Mouse (Mus musculus): ENCODE measurements around the gene Pbxip1. TPM values are rescaled to one million over a fixed set of nuclear protein-coding genes. Genes with fewer than 3 reads are reported as not detected.
A peak's percentile ranks its signal among the peaks of the same experiment; 100 is the strongest.

The Pbxip1 gene
- polyA plus RNA-seq, 1 experiment from 2014 or later: 52.2 TPM

DNA sequence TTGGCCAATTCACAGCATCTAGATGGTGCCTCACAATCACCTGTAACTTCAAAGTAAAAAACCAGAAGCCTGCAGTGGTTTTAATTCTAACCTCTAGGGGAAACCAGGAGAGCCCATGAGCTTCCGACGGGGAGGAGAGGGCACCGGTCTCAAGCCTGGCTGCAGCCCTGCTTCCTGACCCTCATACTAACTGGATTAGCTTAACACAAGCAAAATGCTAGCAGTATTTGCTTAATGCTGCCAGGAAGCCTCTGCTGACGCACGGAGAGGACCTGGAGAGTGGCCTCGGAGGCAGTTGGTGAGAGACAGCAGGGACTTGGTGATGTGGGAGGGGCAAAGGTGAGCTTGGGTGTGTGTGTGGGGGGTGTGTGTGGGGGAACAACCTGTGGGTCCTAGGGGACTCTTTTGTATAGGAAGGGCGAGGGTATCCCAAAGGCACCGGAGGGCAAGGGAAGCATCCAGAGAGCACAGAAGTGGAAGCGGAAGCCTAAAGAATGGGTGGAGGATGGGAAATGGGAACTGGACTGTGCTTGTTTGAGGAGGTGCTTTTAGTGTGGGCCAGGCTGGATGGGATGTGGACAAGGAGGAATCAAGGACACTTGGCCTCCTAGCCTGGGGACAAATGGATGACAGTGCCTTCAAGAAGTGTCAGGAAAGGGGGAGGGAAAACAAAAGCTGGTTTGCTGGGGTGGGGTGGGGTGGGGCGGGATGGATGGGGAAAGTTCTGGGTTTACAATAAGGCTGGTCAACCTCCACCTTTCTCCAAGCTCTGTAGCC, 18.1 kb downstream of the Pbxip1 start, which contains the start of gene Pmvk:
Gene Pmvk (plus strand): TSS at position 141 of the 777 bp plus-strand sequence.
- Histone ChIP-seq H3K4me2 (replicated peaks; ENCODE audit: low read depth) (0 out of 2 replicates have a peak within 1 kb of the TSS, but pooled peaks have one; percentile 17), H3K4me3 (ENCODE audit: low read depth, low read length) (no peak within 1 kb of the TSS), H3K4me1 (replicated peaks; ENCODE audit: control insufficient read depth, insufficient read depth, low read length) (no peaks in the 10 kb centered on the region), H3K27me3 (replicated peaks; ENCODE audit: control insufficient read depth, insufficient read depth, low read length) (no peaks in the 10 kb centered on the region), H3K36me3 (ENCODE audit: control insufficient read depth, insufficient read depth) (no peaks in the 10 kb centered on the region), H3K9ac (ENCODE audit: low read depth, low read length) (no peak within 1 kb of the TSS), H3K27ac (ENCODE audit: low read depth, low read length) (no peak within 1 kb of the TSS; the same call in 1 of the 2 replicates), H3K9me3 (ENCODE audit: control insufficient read depth) (no peaks in the 10 kb centered on the region)
- 53% methylated on average over 10 of the region's 10 CpGs for WGBS
- TF ChIP-seq CTCF (IDR thresholded peaks at IDR 0.05; ENCODE audit: low read depth): no peak
- no peak for ATAC-seq

DNA sequence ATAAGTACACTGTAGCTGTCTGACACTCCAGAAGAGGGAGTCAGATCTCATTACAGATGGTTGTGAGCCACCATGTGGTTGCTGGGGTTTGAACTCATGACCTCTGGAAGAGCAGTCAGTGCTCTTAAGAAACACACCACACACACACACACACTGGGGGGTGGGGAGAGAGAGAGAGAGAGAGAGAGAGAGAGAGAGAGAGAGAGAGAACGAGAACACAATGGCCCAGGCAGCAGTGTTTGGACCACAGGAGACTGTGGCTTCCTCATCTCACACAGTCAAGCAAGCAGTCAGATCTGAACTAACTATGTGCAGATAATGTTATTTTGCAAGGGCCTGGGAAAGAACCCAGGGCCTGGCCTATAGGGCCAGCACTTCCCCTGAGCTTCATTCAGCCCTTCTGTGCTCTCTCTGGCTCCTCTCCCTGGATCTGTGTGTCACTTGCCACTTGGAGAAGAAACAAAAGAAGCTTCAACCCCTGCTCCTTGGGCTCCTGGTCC, 19.3 kb downstream of the Pbxip1 start:
- no peak overlapping the region for H3K4me3 ChIP-seq (ENCODE audit: low read depth, low read length)
- no peaks in the 10 kb centered on the region for H3K27me3 ChIP-seq (replicated peaks; ENCODE audit: control insufficient read depth, insufficient read depth, low read length)
- 100% methylated on average over 1 of the region's 1 CpGs for WGBS
- TF ChIP-seq CTCF (IDR thresholded peaks at IDR 0.05; ENCODE audit: low read depth): no peak
- no peak overlapping the region for H3K27ac ChIP-seq (ENCODE audit: low read depth, low read length)
- no peak overlapping the region for H3K9ac ChIP-seq (ENCODE audit: low read depth, low read length)
- no peaks in the 10 kb centered on the region for H3K9me3 ChIP-seq (ENCODE audit: control insufficient read depth)
- no peak overlapping the region for H3K4me2 ChIP-seq (replicated peaks; ENCODE audit: low read depth)
- no peak for ATAC-seq
- H3K4me1 ChIP-seq (replicated peaks; ENCODE audit: control insufficient read depth, insufficient read depth, low read length): peaks cover 4% of the 10 kb centered on the region; the same call in 1 of the 2 replicates
- H3K36me3 ChIP-seq (ENCODE audit: control insufficient read depth, insufficient read depth): no peaks in the 10 kb centered on the region

- Histone ChIP-seq H3K27me3 (replicated peaks; ENCODE audit: control insufficient read depth, insufficient read depth, low read length) (no peaks in the 10 kb centered on the region), H3K27ac (ENCODE audit: low read depth, low read length) (no peak overlapping the region), H3K4me2 (replicated peaks; ENCODE audit: low read depth) (no peak overlapping the region; the same call in 1 of the 2 replicates), H3K36me3 (ENCODE audit: control insufficient read depth, insufficient read depth) (no peaks in the 10 kb centered on the region), H3K4me3 (ENCODE audit: low read depth, low read length) (no peak overlapping the region), H3K9ac (ENCODE audit: low read depth, low read length) (no peak overlapping the region), H3K4me1 (replicated peaks; ENCODE audit: control insufficient read depth, insufficient read depth, low read length) (peaks cover 4% of the 10 kb centered on the region; the same call in 1 of the 2 replicates), H3K9me3 (ENCODE audit: control insufficient read depth) (no peaks in the 10 kb centered on the region)
- peak; percentile 87 for TF ChIP-seq CTCF (IDR thresholded peaks at IDR 0.05; ENCODE audit: low read depth)
- 32% methylated on average over 10 of the region's 10 CpGs for WGBS
- ATAC-seq: peak; percentile 26; the same call in 1 of the 2 replicates
These were observed 20.5 kb downstream of the Pbxip1 start for GRCm38 (mm10) chr3:89456726-89457665.

DNA sequence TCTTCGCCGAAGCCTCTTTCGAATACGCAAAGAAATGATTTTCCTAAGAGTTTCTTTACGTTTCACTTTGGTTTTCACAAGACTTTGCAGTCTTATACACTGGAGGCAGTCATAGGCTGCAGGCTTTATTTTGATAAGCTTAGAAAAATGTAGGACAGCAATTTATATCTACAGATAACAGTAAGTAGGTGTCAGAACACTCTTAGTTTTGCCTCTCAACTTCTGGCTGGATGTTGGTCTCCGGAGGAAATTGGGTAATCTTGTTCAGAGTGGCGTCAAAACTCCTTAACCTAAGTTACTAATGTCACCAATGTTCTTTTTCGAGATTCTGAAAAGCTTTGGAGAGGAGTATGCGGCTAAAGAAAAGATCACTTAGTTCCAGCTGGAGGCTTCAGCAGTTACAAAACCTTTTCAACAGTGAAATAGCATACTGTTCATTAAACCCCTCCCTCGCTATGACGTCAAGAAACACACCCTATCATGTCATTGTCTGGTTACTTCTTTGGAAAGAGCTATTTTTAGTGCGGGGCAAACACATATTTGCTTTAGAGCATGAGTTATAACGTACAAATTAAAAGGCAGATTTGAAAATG, 22.0 kb downstream of the Pbxip1 start:
- no peak for TF ChIP-seq CTCF (IDR thresholded peaks at IDR 0.05; ENCODE audit: low read depth)
- H3K9ac ChIP-seq (ENCODE audit: low read depth, low read length): no peak overlapping the region
- 44% methylated on average over 13 of the region's 13 CpGs for WGBS

DNA sequence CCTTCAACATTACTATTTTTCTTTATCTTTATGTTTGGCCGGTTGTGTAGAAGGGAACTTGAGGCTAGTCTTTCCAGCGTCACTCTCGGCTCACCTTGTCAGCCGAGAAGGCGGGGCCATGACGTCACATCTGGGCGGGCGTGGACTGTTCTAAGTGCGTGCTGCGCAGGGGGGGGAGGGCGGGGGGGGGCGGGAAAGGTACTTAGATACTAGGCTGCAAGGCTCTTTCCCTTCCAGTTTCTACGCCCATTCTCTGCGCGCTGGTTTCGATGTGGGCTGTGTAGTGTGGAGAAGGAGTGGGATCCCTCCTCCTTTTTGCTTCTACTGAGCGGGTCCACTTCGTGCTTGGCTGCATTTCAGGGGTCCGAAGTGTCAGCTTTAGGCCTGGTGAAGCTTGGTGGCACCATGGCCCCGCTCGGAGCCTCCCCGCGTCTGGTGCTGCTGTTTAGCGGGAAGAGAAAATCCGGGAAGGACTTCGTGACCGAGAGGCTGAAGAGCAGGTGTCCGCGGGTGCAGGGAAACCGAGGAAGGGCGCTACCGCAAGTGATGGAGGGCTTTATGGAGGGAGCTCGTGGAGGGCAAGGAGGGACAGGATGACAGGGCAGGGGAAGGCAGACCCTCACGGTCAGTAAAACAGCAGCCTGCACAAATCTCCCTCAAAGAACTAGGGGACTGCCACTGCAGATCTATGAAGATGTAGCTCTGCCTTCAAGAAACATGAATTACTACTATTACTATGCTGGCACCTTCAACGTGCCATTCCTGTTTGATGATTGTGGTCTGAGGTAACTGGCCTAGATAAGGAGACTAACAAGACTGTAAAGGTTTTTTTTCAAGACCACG, 22.7 kb downstream of the Pbxip1 start:
- Histone ChIP-seq H3K4me3 (ENCODE audit: low read depth, low read length) (peak overlapping the region; percentile 54), H3K9ac (ENCODE audit: low read depth, low read length) (peak overlapping the region; percentile 63), H3K36me3 (ENCODE audit: control insufficient read depth, insufficient read depth) (no peaks in the 10 kb centered on the region), H3K27me3 (replicated peaks; ENCODE audit: control insufficient read depth, insufficient read depth, low read length) (no peaks in the 10 kb centered on the region), H3K27ac (ENCODE audit: low read depth, low read length) (peak overlapping the region; percentile 74), H3K4me2 (replicated peaks; ENCODE audit: low read depth) (peak overlapping the region; percentile 81), H3K4me1 (replicated peaks; ENCODE audit: control insufficient read depth, insufficient read depth, low read length) (peaks cover 4% of the 10 kb centered on the region; the same call in 1 of the 2 replicates), H3K9me3 (ENCODE audit: control insufficient read depth) (no peaks in the 10 kb centered on the region)
- no peak for TF ChIP-seq CTCF (IDR thresholded peaks at IDR 0.05; ENCODE audit: low read depth)
- WGBS: under 1% methylated on average over 36 of the region's 36 CpGs
- peak; percentile 87 for ATAC-seq

More for the DNA sequence above, 22.0 kb downstream of the Pbxip1 start:
- Histone ChIP-seq H3K36me3 (ENCODE audit: control insufficient read depth, insufficient read depth) (no peaks in the 10 kb centered on the region), H3K4me3 (ENCODE audit: low read depth, low read length) (peak overlapping the region; percentile 54), H3K9me3 (ENCODE audit: control insufficient read depth) (no peaks in the 10 kb centered on the region), H3K4me1 (replicated peaks; ENCODE audit: control insufficient read depth, insufficient read depth, low read length) (peaks cover 4% of the 10 kb centered on the region; the same call in 1 of the 2 replicates), H3K27ac (ENCODE audit: low read depth, low read length) (0 out of 2 replicates have a peak overlapping the region, but pooled peaks have one; percentile 74), H3K4me2 (replicated peaks; ENCODE audit: low read depth) (peak overlapping the region; percentile 81), H3K27me3 (replicated peaks; ENCODE audit: control insufficient read depth, insufficient read depth, low read length) (no peaks in the 10 kb centered on the region)
- peak; percentile 58 for ATAC-seq

Measured in intestine, postnatal 0 days (tissue).